Mouse (Mus musculus) C2C12 (cell line): ENCODE data around the gene Nhlh1.

ENCODE experiments used
- CTCF ChIP-seq: IDR thresholded peaks from one replicate; pipeline ENCODE4 v1.5.1; 2011; ENCODE audit not compliant: control insufficient read depth, insufficient read depth, insufficient read length
- FOSL1 ChIP-seq: IDR thresholded peaks from one replicate; pipeline ENCODE4 v1.8.0; 2011; ENCODE audit warnings: mild to moderate bottlenecking, low read length; ENCODE audit not compliant: poor library complexity, insufficient read depth, severe bottlenecking
- USF1 ChIP-seq: IDR thresholded peaks from one replicate; pipeline ENCODE4 v1.6.1; 2011; ENCODE audit warnings: low read depth, mild to moderate bottlenecking, control low read depth, moderate library complexity

GRCm38 (mm10) chr1:172009406-172009805, 48.0 kb downstream of the Nhlh1 start:
- TF ChIP-seq CTCF (no peak), USF1 (no peak), FOSL1 (no peak)
